Mouse (Mus musculus) liver, embryonic 12.5 days (tissue): ENCODE data around the gene Sptbn1. TPM values are rescaled to one million over a fixed set of nuclear protein-coding genes. Genes with fewer than 3 reads are reported as not detected.

Experiments used
- ATAC-seq: fragments of 200-750 bp; cut with Nextera tagmentation; 2 replicates; pipeline ENCODE4 v1.8.0; 2017; ENCODE audit warnings: moderate number of reproducible peaks, mild to moderate bottlenecking, moderate library complexity
- H3K27ac ChIP-seq: fragments of 300-500 bp; sonication (generic); 2 replicates; pipeline ENCODE4 v1.5.1; 2016; ENCODE audit warnings: mild to moderate bottlenecking
- H3K27me3 ChIP-seq: fragments of 300-500 bp; sonication (generic); replicated peaks from 2 replicates; pipeline ENCODE4 v1.6.1; 2016; ENCODE audit warnings: mild to moderate bottlenecking, moderate library complexity
- H3K36me3 ChIP-seq: fragments of 300-500 bp; sonication (generic); 2 replicates; pipeline ENCODE4 v1.6.1; 2016; ENCODE audit warnings: mild to moderate bottlenecking, moderate library complexity
- H3K4me1 ChIP-seq: fragments of 300-500 bp; sonication (generic); 2 replicates; pipeline ENCODE4 v1.6.1; 2016
- H3K4me2 ChIP-seq: fragments of 300-500 bp; sonication (generic); 2 replicates; pipeline ENCODE4 v1.6.1; 2016; ENCODE audit warnings: mild to moderate bottlenecking, moderate library complexity
- H3K4me3 ChIP-seq: fragments of 300-500 bp; sonication (generic); 2 replicates; pipeline ENCODE4 v1.5.1; 2016; ENCODE audit warnings: mild to moderate bottlenecking, moderate library complexity
- H3K9ac ChIP-seq: fragments of 300-500 bp; sonication (generic); 2 replicates; pipeline ENCODE4 v1.6.1; 2016; ENCODE audit warnings: mild to moderate bottlenecking, moderate library complexity
- H3K9me3 ChIP-seq: fragments of 300-500 bp; sonication (generic); replicated peaks from 2 replicates; pipeline ENCODE4 v1.6.1; 2016; ENCODE audit warnings: mild to moderate bottlenecking, moderate library complexity
- WGBS: fragments of 180-500 bp; shearing (Covaris S2); methylation state at CpG from one replicate; pipeline ENCODE4 v1.1.7; 2016; ENCODE audit not compliant: insufficient replicate concordance; 5-methylcytosine and 5-hydroxymethylcytosine counted together
- polyA plus RNA-seq: library from polyadenylated mRNA; unstranded; fragments of >200 nt; fragmentation: Nextera tagmentation; extraction: Ambion mirVana; gene quantifications from 2 replicates; pipeline ENCODE4 v1.2.1, GENCODE M21; 2016

Gene Sptbn1
- polyA plus RNA-seq, 1 experiment from 2014 or later = 24.2 TPM

DNA sequence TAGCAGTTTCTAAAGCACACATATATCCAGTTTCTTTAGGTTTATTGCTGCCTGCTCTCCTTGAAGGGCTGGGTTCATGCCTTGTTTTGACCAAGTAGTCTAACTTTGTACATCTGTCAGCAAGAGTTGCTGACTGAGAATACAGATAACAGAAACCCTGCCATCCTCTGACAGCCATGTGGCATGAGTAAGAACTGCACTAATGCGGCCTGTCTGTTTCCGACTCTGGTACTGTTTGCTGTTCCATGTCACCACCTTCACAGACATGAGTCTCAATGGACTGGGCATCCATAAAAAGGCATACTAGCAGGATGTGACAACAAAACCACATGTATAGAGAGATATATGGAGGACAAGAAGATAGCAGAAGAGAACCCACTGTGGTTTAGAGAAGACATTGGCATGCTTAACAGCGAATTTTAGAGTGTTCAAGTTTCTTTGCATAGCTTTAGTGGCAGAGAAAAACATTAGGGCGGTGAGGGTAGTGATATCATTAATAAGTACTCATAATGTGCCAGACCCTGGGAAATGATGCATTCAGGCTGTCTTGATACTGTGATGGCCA, 18.4 kb downstream of the Sptbn1 start:
- H3K27ac ChIP-seq = no peak overlapping the region
- H3K27me3 ChIP-seq = no peaks in the 10 kb centered on the region
- no peaks in the 10 kb centered on the region for H3K36me3 ChIP-seq
- H3K9ac ChIP-seq = no peak overlapping the region
- no peak overlapping the region for H3K4me3 ChIP-seq
- peaks cover 8% of the 10 kb centered on the region; the same call in 1 of the 2 replicates for H3K4me1 ChIP-seq
- H3K9me3 ChIP-seq = no peaks in the 10 kb centered on the region
- no peak overlapping the region for H3K4me2 ChIP-seq
- no peak for ATAC-seq
- 75% methylated on average over 4 of the region's 4 CpGs for WGBS

DNA sequence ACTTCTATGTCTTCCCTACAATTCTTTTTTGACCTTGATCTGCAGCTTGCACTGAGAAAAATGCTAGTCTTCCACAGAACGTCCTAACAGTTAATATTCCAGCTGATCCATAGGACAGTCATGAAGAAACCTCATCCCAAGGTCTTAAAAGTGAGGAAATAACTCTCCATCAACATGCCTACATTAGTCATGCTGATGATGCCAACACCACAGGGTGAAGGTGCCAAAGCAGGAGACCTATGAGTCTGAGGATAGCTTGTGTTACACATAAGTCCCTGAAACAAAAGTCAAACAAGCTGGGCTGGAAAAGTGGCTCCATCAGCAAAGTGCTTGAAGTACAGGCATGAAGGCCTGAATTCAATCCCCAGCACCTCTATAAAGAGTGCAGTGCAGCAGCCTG, 20.9 kb downstream of the Sptbn1 start:
- Histone ChIP-seq H3K36me3 (no peaks in the 10 kb centered on the region), H3K4me2 (no peak overlapping the region), H3K27me3 (no peaks in the 10 kb centered on the region), H3K27ac (no peak overlapping the region), H3K9ac (no peak overlapping the region), H3K4me3 (no peak overlapping the region), H3K4me1 (peaks cover 8% of the 10 kb centered on the region; the same call in 1 of the 2 replicates), H3K9me3 (no peaks in the 10 kb centered on the region)
- WGBS = 33% methylated on average over 1 of the region's 1 CpGs
- ATAC-seq = no peak

DNA sequence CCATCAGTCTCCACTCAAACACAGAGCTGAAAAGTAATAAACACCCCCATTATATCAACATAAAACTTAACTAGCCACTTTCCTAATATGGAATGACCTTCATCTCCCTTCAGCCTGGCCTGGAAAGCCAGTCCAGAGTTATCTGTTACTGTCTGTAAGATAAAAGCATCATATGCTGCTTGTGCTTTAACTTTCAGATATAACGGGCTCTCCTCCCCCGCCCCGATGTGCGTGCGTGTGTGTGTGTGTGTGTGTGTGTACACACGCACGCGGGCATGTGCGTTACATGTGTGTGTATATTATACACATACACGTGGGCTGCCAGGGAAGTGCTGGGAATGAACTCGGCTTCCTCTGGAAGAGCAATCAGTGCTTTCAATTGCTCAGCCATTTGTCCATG, 21.8 kb downstream of the Sptbn1 start:
- Histone ChIP-seq H3K27me3 (no peaks in the 10 kb centered on the region), H3K4me1 (peaks cover 8% of the 10 kb centered on the region; the same call in 1 of the 2 replicates), H3K4me3 (no peak overlapping the region), H3K9ac (no peak overlapping the region), H3K4me2 (no peak overlapping the region), H3K9me3 (no peaks in the 10 kb centered on the region), H3K27ac (no peak overlapping the region), H3K36me3 (no peaks in the 10 kb centered on the region)
- WGBS = 73% methylated on average over 11 of the region's 11 CpGs
- ATAC-seq = no peak

DNA sequence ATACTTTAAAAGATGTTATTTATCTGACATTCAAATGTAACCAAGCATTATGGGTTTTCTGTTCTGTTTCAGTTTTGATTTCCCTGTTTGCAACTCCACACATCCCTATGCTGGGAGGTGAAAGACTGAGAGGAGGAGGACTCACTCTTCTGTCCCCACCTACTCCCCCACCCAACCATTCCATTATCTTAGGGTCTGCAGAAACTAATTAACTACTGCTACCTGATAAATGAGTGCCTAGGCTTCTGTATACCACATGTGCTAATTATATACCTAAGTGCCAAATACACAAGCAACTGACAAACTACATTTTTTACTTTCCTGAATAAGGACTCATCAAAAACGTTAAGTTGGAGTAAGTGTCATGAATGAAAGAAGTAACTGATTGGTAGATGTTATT, 23.8 kb downstream of the Sptbn1 start:
- no peaks in the 10 kb centered on the region for H3K36me3 ChIP-seq
- ATAC-seq = no peak
- WGBS = 39% methylated on average over 1 of the region's 1 CpGs
- H3K27ac ChIP-seq = no peak overlapping the region
- peaks cover 8% of the 10 kb centered on the region; the same call in 1 of the 2 replicates for H3K4me1 ChIP-seq
- H3K4me3 ChIP-seq = no peak overlapping the region
- H3K9me3 ChIP-seq = no peaks in the 10 kb centered on the region
- no peak overlapping the region for H3K4me2 ChIP-seq
- no peaks in the 10 kb centered on the region for H3K27me3 ChIP-seq
- H3K9ac ChIP-seq = no peak overlapping the region

DNA sequence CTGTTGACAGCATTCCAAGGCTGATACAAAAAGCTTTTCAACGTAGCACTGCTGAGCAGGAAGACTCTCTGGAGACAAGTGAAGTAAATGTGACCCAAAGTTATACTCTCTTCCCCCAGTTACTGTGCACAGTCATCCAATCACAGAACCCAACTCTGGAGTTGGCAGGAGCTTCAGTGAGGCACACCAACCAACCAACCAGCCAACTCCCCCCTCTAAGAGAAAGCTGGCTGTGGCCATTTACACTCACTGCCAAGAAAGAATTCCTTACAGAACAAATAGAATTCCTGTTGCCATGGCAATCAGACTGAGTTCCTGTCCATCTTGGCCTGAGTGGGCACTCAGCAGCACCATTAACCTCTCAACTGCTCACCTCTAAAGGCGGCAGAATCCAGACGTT, 24.4 kb downstream of the Sptbn1 start:
- H3K4me1 ChIP-seq = peaks cover 8% of the 10 kb centered on the region; the same call in 1 of the 2 replicates
- no peak for ATAC-seq

DNA sequence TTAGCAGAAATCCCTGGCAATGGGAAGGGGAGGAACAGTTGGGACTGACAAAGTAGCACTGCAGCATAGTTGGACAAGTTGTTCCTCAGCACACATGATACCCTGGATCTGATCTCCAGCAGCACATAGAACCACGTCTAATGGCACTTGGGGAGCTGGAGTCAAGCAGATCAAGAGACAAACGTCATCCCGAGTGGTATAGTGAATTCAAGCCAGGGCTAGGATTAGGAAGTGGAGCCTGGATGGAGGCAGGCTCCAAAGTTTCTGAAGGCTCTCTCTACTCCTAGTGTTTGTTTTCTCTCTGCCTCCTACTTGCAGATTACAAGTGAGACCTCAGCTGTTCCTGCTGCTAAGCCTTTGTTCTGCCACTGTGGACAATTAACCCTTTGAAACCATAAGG, 27.1 kb downstream of the Sptbn1 start:
- no peak overlapping the region for H3K27ac ChIP-seq
- peaks cover 2% of the 10 kb centered on the region; the same call in 1 of the 2 replicates for H3K4me1 ChIP-seq
- no peak for ATAC-seq
- no peak overlapping the region for H3K9ac ChIP-seq
- no peak overlapping the region for H3K4me2 ChIP-seq
- 49% methylated on average over 3 of the region's 3 CpGs for WGBS
- H3K36me3 ChIP-seq = no peaks in the 10 kb centered on the region
- no peaks in the 10 kb centered on the region for H3K9me3 ChIP-seq
- H3K4me3 ChIP-seq = no peak overlapping the region
- no peaks in the 10 kb centered on the region for H3K27me3 ChIP-seq

More for the DNA sequence above, 24.4 kb downstream of the Sptbn1 start:
- Histone ChIP-seq H3K27me3 (no peaks in the 10 kb centered on the region), H3K36me3 (no peaks in the 10 kb centered on the region), H3K9me3 (no peaks in the 10 kb centered on the region), H3K4me2 (no peak overlapping the region), H3K4me3 (no peak overlapping the region), H3K9ac (no peak overlapping the region), H3K27ac (no peak overlapping the region)
- 63% methylated on average over 3 of the region's 3 CpGs for whole genome bisulfite sequencing

DNA sequence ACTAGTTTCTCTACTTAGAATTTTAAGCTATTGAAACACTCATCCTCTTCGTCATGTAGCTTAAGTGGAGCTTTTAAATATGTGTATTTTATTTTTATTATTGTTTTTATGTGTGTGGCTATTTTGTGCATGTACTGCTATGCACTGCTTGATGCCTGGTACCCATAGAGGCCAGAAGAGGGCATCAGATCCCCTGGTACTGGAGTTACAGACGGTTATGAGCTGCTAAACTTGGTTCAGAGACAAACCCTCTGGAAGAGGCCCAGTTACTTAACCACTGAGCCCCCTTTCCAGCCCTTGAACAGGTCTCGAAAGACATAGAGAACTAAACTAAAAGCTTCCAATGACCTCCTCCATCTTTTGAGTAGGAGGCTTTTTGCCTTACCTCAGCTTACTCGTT, 30.0 kb downstream of the Sptbn1 start:
- no peaks in the 10 kb centered on the region for H3K4me1 ChIP-seq
- ATAC-seq = no peak
- H3K9me3 ChIP-seq = no peaks in the 10 kb centered on the region
- no peaks in the 10 kb centered on the region for H3K36me3 ChIP-seq
- H3K4me2 ChIP-seq = no peak overlapping the region
- no peak overlapping the region for H3K4me3 ChIP-seq
- H3K27me3 ChIP-seq = no peaks in the 10 kb centered on the region
- 45% methylated on average over 4 of the region's 4 CpGs for WGBS
- no peak overlapping the region for H3K9ac ChIP-seq
- no peak overlapping the region for H3K27ac ChIP-seq

DNA sequence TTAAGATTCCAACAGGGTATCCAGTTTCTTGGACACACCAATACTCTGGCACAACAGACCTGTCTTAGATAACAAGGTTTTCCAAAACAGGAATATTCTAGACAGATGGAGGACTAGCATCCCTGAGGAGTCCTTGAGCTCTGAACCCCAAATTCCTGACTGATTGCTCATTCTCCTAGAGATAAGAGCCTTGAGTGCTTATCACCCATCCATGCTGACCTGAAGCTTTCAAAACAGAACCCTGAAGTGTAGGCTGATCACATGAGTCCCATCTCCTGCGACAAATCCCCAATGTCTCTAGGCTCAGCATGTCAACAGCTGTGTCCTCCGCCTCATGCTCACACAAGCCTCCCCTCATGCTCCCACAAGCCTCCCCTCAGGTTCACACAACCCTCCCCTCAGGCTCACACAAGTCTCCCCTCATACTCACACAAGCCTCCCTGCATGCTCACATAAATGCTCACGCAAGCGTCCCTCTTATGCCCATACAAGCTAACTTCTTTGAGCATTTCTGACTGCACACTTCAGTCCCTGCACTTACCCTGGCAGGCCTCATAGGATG, 31.2 kb downstream of the Sptbn1 start:
- H3K27me3 ChIP-seq = no peaks in the 10 kb centered on the region
- 71% methylated on average over 4 of the region's 4 CpGs for WGBS
- ATAC-seq = no peak
- no peak overlapping the region for H3K9ac ChIP-seq
- no peaks in the 10 kb centered on the region for H3K9me3 ChIP-seq
- H3K4me2 ChIP-seq = no peak overlapping the region
- H3K4me3 ChIP-seq = no peak overlapping the region
- H3K4me1 ChIP-seq = no peaks in the 10 kb centered on the region
- no peak overlapping the region for H3K27ac ChIP-seq
- no peaks in the 10 kb centered on the region for H3K36me3 ChIP-seq

DNA sequence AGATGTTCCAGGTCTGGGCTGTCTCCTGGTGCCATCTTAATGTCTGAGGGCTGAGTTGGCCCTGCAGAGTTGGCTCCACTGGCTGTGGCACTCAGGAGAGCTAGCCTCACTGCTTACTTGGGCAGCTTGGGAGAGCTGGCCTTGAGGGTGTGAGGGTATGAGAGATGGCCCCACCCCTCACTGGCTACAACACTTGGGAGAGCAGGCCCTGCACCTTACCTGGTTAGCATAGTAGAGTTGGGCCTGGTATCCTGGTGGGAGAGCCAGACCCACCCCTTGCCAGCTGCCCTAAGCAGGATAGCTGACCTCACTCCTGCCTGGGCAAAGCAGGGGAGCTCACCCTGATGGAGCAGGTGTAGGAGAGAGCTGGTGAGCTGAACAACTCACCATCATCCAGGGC, 32.3 kb downstream of the Sptbn1 start:
- H3K9me3 ChIP-seq = no peaks in the 10 kb centered on the region
- H3K27me3 ChIP-seq = no peaks in the 10 kb centered on the region
- no peak overlapping the region for H3K4me3 ChIP-seq
- H3K36me3 ChIP-seq = no peaks in the 10 kb centered on the region
- no peaks in the 10 kb centered on the region for H3K4me1 ChIP-seq
- no peak overlapping the region for H3K27ac ChIP-seq
- H3K9ac ChIP-seq = no peak overlapping the region
- no peak overlapping the region for H3K4me2 ChIP-seq
- ATAC-seq = no peak

DNA sequence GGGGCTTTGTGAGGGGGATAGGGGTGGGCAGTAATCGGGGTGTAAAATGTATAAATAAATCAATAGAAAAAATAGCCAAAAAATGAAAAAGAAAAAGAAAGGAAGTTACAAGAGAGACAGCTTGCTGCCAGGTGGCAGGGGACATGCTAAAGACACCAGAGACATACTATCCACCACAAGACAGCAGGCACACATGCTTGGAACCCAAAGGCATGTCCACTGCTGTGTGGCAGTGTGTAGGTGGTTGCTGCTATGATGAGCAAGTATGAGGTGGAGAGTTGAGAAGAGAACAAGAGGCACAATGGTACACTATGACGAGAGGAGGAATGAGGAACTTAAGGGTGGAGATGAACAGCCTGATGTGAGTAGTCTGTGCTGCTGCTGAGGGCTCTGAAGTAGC, 32.8 kb downstream of the Sptbn1 start:
- H3K4me3 ChIP-seq = no peak overlapping the region
- H3K36me3 ChIP-seq = no peaks in the 10 kb centered on the region
- H3K4me1 ChIP-seq = no peaks in the 10 kb centered on the region
- 46% methylated on average over 2 of the region's 2 CpGs for WGBS
- no peaks in the 10 kb centered on the region for H3K9me3 ChIP-seq
- no peak overlapping the region for H3K4me2 ChIP-seq
- ATAC-seq = no peak
- H3K9ac ChIP-seq = no peak overlapping the region
- no peaks in the 10 kb centered on the region for H3K27me3 ChIP-seq
- H3K27ac ChIP-seq = no peak overlapping the region

DNA sequence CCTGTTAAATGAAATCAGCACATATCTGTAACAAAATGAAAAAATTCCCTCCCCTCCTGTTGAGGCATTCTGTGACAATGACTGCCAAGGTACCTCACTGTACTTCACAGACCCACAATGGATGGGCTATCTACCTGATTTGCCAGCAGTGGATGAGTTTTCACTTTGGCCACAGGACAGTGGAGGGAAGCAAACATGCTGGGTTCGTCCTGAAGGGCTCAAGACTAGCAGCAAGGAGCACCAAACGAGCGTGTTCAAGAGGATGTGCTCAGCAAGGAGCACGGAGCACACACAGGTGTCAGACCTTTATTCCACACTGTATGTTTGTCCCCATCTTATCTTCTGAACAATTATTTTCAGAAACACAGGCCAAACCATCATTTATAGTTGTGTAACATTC, 34.0 kb downstream of the Sptbn1 start:
- Histone ChIP-seq H3K27ac (no peak overlapping the region), H3K9me3 (no peaks in the 10 kb centered on the region), H3K36me3 (no peaks in the 10 kb centered on the region), H3K4me3 (no peak overlapping the region), H3K4me2 (no peak overlapping the region), H3K4me1 (no peaks in the 10 kb centered on the region), H3K27me3 (no peaks in the 10 kb centered on the region), H3K9ac (no peak overlapping the region)
- 60% methylated on average over 4 of the region's 4 CpGs for whole genome bisulfite sequencing
- ATAC-seq = no peak

DNA sequence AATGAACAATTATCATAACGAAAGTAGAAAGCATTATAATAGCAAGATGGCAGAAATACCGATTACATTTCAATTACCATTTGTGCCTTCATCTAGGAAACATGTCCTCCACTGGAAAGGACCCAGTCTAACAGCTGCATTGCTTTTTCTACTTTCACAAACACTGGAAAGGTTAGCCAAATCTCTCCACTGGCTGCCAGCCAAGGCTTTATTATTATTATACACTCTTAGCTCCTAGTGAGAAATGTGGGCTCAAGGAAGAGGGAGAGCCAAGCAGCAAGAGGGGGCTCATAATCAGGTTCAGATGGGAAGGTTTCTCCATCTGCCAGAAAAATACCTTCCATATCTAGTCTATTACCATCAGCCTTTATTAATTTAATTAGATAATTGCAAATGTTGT, 35.9 kb downstream of the Sptbn1 start:
- no peaks in the 10 kb centered on the region for H3K36me3 ChIP-seq
- 73% methylated on average over 2 of the region's 2 CpGs for WGBS
- H3K27ac ChIP-seq = no peak overlapping the region
- no peaks in the 10 kb centered on the region for H3K4me1 ChIP-seq
- ATAC-seq = no peak
- no peaks in the 10 kb centered on the region for H3K9me3 ChIP-seq
- no peak overlapping the region for H3K4me2 ChIP-seq
- no peak overlapping the region for H3K9ac ChIP-seq
- no peaks in the 10 kb centered on the region for H3K27me3 ChIP-seq
- no peak overlapping the region for H3K4me3 ChIP-seq

DNA sequence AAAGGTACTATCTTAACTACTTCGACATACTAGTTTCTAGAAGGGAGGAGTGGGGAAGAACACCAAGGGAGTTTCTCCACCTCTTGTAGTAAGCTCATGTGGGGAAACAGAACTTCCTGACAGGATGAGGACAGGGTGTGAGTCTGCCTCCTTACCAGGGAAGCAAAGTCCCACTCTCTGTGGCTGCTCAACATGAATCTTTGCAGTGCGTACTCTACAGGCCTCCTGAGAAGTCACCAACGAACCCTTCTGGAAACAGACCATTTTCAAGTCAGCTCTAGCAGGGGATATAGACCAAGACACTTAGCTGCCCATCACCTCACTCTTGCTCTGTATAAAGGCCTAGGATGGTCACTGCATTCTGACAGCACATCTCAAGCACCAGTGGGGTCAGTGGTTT, 36.6 kb downstream of the Sptbn1 start:
- 51% methylated on average over 3 of the region's 3 CpGs for WGBS

More for the DNA sequence above, 36.6 kb downstream of the Sptbn1 start:
- H3K9ac ChIP-seq = no peak overlapping the region
- no peak overlapping the region for H3K4me3 ChIP-seq
- H3K4me2 ChIP-seq = no peak overlapping the region
- no peaks in the 10 kb centered on the region for H3K36me3 ChIP-seq
- no peak overlapping the region for H3K27ac ChIP-seq
- no peak for ATAC-seq
- no peaks in the 10 kb centered on the region for H3K27me3 ChIP-seq
- no peaks in the 10 kb centered on the region for H3K4me1 ChIP-seq
- no peaks in the 10 kb centered on the region for H3K9me3 ChIP-seq
